Mouse (Mus musculus): Measurements from ENCODE around the gene Abhd17c. TPM values are rescaled to one million over a fixed set of nuclear protein-coding genes. Genes with fewer than 3 reads are reported as not detected.
A peak's percentile ranks its signal among the peaks of the same experiment; 100 is the strongest.

The Abhd17c gene
- polyA plus RNA-seq, 1 experiment from 2014 or later = 135 TPM

DNA sequence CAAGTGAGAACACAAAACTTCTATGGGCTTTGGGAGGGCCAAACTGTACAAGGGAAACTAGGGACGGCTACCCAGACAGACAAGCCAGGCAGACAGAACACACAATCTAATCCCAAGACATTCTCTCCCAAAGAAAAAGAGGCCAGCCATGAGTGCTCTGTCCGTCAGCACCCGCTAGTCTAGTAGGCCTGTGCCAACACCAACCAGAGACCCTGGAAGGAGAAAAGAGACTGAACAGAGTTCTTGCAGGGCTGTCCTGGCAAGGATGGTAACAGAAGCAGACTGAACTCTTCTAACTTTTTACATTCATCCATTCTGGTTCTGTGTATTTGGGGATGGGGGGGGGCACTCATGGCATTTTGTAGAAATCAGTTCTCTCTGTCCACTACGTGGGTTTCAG lies 12.1 kb downstream of the Abhd17c start:
- ATAC-seq (replicated peaks; ENCODE audit: low FRiP score, low read depth) = no peak

DNA sequence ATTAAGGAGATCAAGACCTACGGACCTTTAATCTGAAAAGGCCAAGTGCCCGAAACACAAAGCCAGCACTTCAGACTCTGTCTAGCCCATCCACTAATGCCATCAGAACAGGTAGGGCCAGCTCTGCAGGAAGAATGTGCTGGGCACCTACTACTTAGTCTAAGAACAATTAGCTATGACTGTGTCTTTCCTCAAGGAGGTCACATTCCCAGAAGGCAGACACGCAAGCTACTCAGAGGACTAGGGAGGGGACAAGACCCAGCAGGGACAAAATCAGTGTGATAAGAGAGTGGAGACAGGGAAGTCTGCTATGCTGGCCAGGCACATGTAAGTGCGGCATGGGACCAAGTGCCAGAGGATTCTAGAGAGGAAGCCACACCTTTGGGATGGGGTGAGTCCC lies 13.0 kb downstream of the Abhd17c start:
- Histone ChIP-seq H3K4me2 (ENCODE audit: low read length) (no peak overlapping the region), H3K4me3 (replicated peaks; ENCODE audit: low read depth, low read length) (no peak overlapping the region), H3K36me3 (ENCODE audit: insufficient read depth, low read length) (no peaks in the 10 kb centered on the region), H3K27ac (peak overlapping the region; percentile 38; the same call in 1 of the 2 replicates), H3K9me3 (replicated peaks; ENCODE audit: low read length) (no peaks in the 10 kb centered on the region), H3K27me3 (ENCODE audit: insufficient read depth, low read length) (no peaks in the 10 kb centered on the region), H3K9ac (ENCODE audit: low read depth, low read length) (no peak overlapping the region), H3K4me1 (replicated peaks; ENCODE audit: insufficient read depth, low read length) (peaks cover 26% of the 10 kb centered on the region)
- ATAC-seq (replicated peaks; ENCODE audit: low FRiP score, low read depth) (no peak), DNase-seq (ENCODE audit: low spot score) (no peak)
- TF ChIP-seq CTCF (IDR thresholded peaks at IDR 0.05; ENCODE audit: low read depth) = no peak
- 63% methylated on average over 4 of the region's 4 CpGs for WGBS

More for the DNA sequence above, 12.1 kb downstream of the Abhd17c start:
- H3K27ac ChIP-seq = no peak overlapping the region
- no peak overlapping the region for H3K4me3 ChIP-seq (replicated peaks; ENCODE audit: low read depth, low read length)
- peaks cover 32% of the 10 kb centered on the region for H3K4me1 ChIP-seq (replicated peaks; ENCODE audit: insufficient read depth, low read length)
- no peaks in the 10 kb centered on the region for H3K27me3 ChIP-seq (ENCODE audit: insufficient read depth, low read length)
- no peaks in the 10 kb centered on the region for H3K36me3 ChIP-seq (ENCODE audit: insufficient read depth, low read length)
- no peak overlapping the region for H3K4me2 ChIP-seq (ENCODE audit: low read length)
- WGBS = 67% methylated on average over 4 of the region's 4 CpGs
- DNase-seq (ENCODE audit: low spot score) = no peak
- H3K9me3 ChIP-seq (replicated peaks; ENCODE audit: low read length) = no peaks in the 10 kb centered on the region
- no peak overlapping the region for H3K9ac ChIP-seq (ENCODE audit: low read depth, low read length)
- no peak for TF ChIP-seq CTCF (IDR thresholded peaks at IDR 0.05; ENCODE audit: low read depth)

DNA sequence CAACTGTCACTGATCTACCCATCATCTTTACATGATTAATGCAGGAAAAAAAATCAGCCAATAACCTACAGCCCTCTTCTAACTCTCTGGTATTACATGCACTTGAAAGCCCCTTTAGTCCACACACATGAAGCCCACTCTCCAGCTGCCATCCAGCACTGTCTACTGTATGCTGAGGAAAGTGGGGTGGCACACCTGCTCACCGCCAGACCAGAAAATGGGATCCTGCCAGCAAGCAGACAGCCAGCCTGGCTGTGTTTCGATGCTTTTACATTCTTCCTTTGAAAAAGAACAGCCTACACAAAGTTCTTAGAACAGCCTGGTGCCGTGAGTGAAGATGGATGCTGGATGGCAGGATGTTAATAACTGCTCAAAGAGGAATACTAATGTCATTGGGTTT lies 13.9 kb downstream of the Abhd17c start:
- H3K4me1 ChIP-seq (replicated peaks; ENCODE audit: insufficient read depth, low read length) = peaks cover 18% of the 10 kb centered on the region
- 78% methylated on average over 3 of the region's 3 CpGs for WGBS
- no peaks in the 10 kb centered on the region for H3K9me3 ChIP-seq (replicated peaks; ENCODE audit: low read length)
- no peak for TF ChIP-seq CTCF (IDR thresholded peaks at IDR 0.05; ENCODE audit: low read depth)
- H3K27me3 ChIP-seq (ENCODE audit: insufficient read depth, low read length) = no peaks in the 10 kb centered on the region
- H3K9ac ChIP-seq (ENCODE audit: low read depth, low read length) = no peak overlapping the region
- ATAC-seq (replicated peaks; ENCODE audit: low FRiP score, low read depth) (no peak), DNase-seq (ENCODE audit: low spot score) (no peak)
- no peaks in the 10 kb centered on the region for H3K36me3 ChIP-seq (ENCODE audit: insufficient read depth, low read length)
- no peak overlapping the region for H3K4me2 ChIP-seq (ENCODE audit: low read length)
- no peak overlapping the region for H3K27ac ChIP-seq
- H3K4me3 ChIP-seq (replicated peaks; ENCODE audit: low read depth, low read length) = no peak overlapping the region

DNA sequence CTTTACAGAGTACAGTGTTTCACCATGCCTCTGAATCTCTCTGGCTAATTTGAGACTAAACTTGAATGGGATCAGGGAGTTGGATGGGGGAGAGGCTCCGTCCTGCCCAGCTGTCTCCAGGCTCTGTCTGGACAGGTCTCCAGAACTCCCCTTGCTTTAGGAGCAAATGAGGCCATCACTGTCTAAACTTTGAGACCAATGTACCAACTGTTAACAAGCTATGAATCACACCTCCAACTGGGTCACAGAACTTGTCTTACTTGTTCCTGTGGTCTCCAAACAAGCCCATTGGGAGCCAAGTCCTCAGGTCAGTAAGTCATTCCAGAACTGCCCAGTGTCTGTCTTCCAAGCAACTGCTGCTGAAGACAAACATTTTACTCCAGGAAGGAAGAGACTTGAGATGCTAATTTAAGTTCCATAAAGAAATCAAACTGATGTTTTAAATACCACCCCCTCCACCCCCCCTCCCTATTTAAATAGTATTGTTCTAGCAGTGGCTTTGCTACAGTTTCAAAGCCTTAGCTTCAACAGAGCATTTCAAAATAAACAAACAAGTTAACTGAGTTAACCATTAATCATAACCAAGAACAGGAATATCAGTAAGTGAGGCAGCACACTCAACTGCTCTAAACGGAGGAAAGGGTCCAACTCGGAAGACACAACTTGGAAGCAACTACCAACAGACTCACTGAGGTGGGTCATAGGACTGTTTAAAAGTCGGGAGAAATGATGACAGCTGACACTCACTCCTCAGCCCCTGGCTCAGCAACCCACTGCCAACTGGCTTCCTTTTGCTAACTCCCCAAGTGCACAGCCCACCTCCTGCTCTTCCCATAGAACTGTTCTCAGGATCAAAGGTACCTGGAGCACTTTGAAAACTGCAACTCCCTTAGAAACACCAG lies 15.6 kb downstream of the Abhd17c start:
- ATAC-seq (replicated peaks; ENCODE audit: low FRiP score, low read depth) = peak; percentile 47; the same call in 1 of the 2 replicates

DNA sequence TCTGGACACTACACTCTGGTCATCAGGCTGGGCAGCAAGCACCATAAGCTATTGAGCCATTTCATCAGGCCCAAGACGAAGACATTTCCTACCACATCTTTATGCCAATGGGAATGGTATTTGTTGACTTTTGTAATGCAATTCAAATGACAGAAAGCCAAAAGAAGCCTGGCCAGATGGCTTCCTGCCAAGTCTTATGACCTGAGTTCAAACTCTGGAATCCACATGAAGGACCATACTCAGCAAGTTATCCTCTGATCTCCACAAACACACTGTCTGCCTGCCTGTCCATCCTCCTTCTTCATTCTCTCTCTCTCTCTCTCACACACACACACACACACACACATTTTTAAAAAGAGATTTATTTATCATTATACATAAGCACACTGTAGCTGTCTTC lies 19.0 kb downstream of the Abhd17c start:
- WGBS = 54% methylated on average over 1 of the region's 1 CpGs
- no peak overlapping the region for H3K4me3 ChIP-seq (replicated peaks; ENCODE audit: low read depth, low read length)
- no peaks in the 10 kb centered on the region for H3K9me3 ChIP-seq (replicated peaks; ENCODE audit: low read length)
- H3K4me1 ChIP-seq (replicated peaks; ENCODE audit: insufficient read depth, low read length) = peaks cover 33% of the 10 kb centered on the region
- H3K27ac ChIP-seq = no peak overlapping the region
- no peak overlapping the region for H3K9ac ChIP-seq (ENCODE audit: low read depth, low read length)
- DNase-seq (ENCODE audit: low spot score) = no peak
- no peak overlapping the region for H3K4me2 ChIP-seq (ENCODE audit: low read length)
- H3K27me3 ChIP-seq (ENCODE audit: insufficient read depth, low read length) = no peaks in the 10 kb centered on the region
- no peak for ATAC-seq (replicated peaks; ENCODE audit: low FRiP score, low read depth)
- no peaks in the 10 kb centered on the region for H3K36me3 ChIP-seq (ENCODE audit: insufficient read depth, low read length)
- no peak for TF ChIP-seq CTCF (IDR thresholded peaks at IDR 0.05; ENCODE audit: low read depth)

More for the DNA sequence above, 15.6 kb downstream of the Abhd17c start:
- Histone ChIP-seq H3K27ac (peak overlapping the region; percentile 55), H3K9ac (ENCODE audit: low read depth, low read length) (no peak overlapping the region), H3K9me3 (replicated peaks; ENCODE audit: low read length) (no peaks in the 10 kb centered on the region), H3K36me3 (ENCODE audit: insufficient read depth, low read length) (no peaks in the 10 kb centered on the region), H3K4me1 (replicated peaks; ENCODE audit: insufficient read depth, low read length) (peaks cover 11% of the 10 kb centered on the region), H3K4me2 (ENCODE audit: low read length) (peak overlapping the region; percentile 23; the same call in 1 of the 2 replicates), H3K27me3 (ENCODE audit: insufficient read depth, low read length) (no peaks in the 10 kb centered on the region), H3K4me3 (replicated peaks; ENCODE audit: low read depth, low read length) (no peak overlapping the region)
- TF ChIP-seq CTCF (IDR thresholded peaks at IDR 0.05; ENCODE audit: low read depth) = no peak
- 31% methylated on average over 4 of the region's 4 CpGs for WGBS
- DNase-seq (ENCODE audit: low spot score) = no peak

DNA sequence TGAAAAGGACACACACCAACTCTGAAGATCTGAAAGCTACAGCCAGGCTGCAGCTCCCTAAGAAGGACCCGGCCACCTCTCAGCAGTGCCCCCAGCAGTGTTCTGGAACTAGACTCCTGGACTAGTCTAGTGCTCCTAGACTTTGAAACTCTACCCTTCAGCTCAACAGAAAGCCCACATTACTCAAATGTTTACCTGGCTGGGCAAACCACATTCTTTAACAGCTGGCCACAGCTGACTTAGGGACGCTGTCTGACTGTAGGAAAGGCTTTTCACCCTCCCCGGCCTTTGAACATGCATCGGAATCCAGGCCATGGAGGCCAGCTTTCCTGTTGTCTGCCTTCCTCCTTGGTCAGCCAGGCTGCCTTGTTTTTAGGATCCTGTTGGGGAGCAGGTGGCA lies 20.0 kb downstream of the Abhd17c start:
- no peak for TF ChIP-seq CTCF (IDR thresholded peaks at IDR 0.05; ENCODE audit: low read depth)
- no peak overlapping the region for H3K4me2 ChIP-seq (ENCODE audit: low read length)
- ATAC-seq (replicated peaks; ENCODE audit: low FRiP score, low read depth) = no peak
- no peak overlapping the region for H3K4me3 ChIP-seq (replicated peaks; ENCODE audit: low read depth, low read length)
- no peak overlapping the region for H3K27ac ChIP-seq
- H3K4me1 ChIP-seq (replicated peaks; ENCODE audit: insufficient read depth, low read length) = peaks cover 34% of the 10 kb centered on the region
- 65% methylated on average over 4 of the region's 4 CpGs for WGBS
- H3K36me3 ChIP-seq (ENCODE audit: insufficient read depth, low read length) = no peaks in the 10 kb centered on the region
- H3K9me3 ChIP-seq (replicated peaks; ENCODE audit: low read length) = no peaks in the 10 kb centered on the region
- no peak for DNase-seq (ENCODE audit: low spot score)
- no peak overlapping the region for H3K9ac ChIP-seq (ENCODE audit: low read depth, low read length)
- no peaks in the 10 kb centered on the region for H3K27me3 ChIP-seq (ENCODE audit: insufficient read depth, low read length)
